Mouse (Mus musculus) lung, postnatal 25 days (tissue): ENCODE results near the gene Asb7.

Experiments used
- DNase-seq: peaks from one replicate; pipeline ENCODE4 v3.0.0; 2022; ENCODE audit warnings: low spot score

Gene Asb7

GRCm38 (mm10) chr7:66653596-66653995 is 35.8 kb downstream of the Asb7 start:
- DNase-seq = no peak

GRCm38 (mm10) chr7:66652216-66652615 is 37.2 kb downstream of the Asb7 start:
- no peak for DNase-seq

- DNase-seq = no peak
Observed at GRCm38 (mm10) chr7:66650883-66651282, 38.5 kb downstream of the Asb7 start.

GRCm38 (mm10) chr7:66649181-66649580 is 40.2 kb downstream of the Asb7 start:
- DNase-seq = no peak

GRCm38 (mm10) chr7:66645736-66646135 is 43.7 kb downstream of the Asb7 start:
- DNase-seq = no peak

GRCm38 (mm10) chr7:66633351-66633750 is 56.0 kb downstream of the Asb7 start:
- DNase-seq = no peak

- no peak for DNase-seq
Observed at GRCm38 (mm10) chr7:66630154-66630800, 59.1 kb downstream of the Asb7 start.

GRCm38 (mm10) chr7:66629419-66629818 is 60.0 kb downstream of the Asb7 start:
- DNase-seq = no peak

GRCm38 (mm10) chr7:66623436-66623835 is 66.0 kb downstream of the Asb7 start:
- DNase-seq = peak; percentile 21

GRCm38 (mm10) chr7:66601846-66602245 is 87.5 kb downstream of the Asb7 start:
- no peak for DNase-seq

GRCm38 (mm10) chr7:66600622-66601610 is 88.5 kb downstream of the Asb7 start:
- DNase-seq = no peak

GRCm38 (mm10) chr7:66600126-66600525 is 89.3 kb downstream of the Asb7 start:
- no peak for DNase-seq

- DNase-seq = no peak
Observed at GRCm38 (mm10) chr7:66597900-66598299, 91.5 kb downstream of the Asb7 start.
